Mouse (Mus musculus) T-helper 1 cell (primary cell): ENCODE data around the gene Chst8.

ENCODE experiments used
- in situ Hi-C: fragments of 300-600 bp; cut with MboI, MseI; formaldehyde crosslinking; loops from one replicate; pipeline ENCODE4 v1.15.1; 2025; ENCODE audit warnings: high pct_unique_total_duplicates

Gene Chst8

DNA sequence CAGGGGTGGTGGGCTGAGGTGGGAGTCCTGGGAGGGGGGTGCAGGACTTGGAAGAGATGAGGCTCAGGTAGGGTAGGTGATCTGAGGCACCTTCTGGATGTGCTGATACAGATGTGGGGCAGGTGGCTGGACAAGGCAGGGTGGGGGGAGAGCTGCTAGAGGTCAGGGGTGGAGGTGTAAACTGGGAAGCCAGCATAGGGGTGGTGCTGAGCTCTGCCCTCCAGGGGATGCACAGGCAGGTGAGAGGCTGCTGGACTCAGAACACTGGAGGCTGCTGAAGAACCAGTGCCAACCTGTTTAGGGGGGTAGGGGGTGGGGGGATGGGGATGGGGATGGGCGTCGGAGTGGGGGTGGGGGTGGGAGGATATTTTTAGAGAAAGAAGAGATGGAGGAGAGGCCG, 141.7 kb downstream of the Chst8 start:
- in situ Hi-C loops = loop anchor here (5.0 to 10.0 kb wide), 3 partner anchors 268 to 504 kb away; partner anchors contain the start of gene Gm6096

DNA sequence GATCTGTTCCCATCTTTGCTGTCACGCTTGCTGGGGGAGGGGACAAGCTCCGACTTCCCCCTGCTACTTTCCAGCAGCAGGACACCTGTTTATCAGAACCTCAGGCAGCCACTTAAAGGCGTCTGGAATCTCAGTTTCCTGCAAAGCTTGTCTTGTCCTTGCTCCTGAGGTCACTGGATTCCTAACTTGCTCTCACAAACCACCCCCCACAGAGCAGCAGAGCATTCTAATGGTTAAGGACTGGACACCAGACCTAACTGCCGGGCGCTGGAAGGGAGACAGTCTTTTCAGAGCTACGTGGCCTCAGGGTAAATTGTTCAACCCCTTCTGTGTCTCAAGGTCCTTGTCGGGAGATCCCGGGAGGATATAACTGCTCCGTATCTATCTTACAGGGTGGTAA, 143.2 kb downstream of the Chst8 start:
- in situ Hi-C loops = no loop called here

GRCm38 (mm10) chr7:34667874-34668273, 144.6 kb downstream of the Chst8 start:
- in situ Hi-C loops = no loop called here

- in situ Hi-C loops = no loop called here
Observed at GRCm38 (mm10) chr7:34663145-34663544, 149.4 kb downstream of the Chst8 start.

DNA sequence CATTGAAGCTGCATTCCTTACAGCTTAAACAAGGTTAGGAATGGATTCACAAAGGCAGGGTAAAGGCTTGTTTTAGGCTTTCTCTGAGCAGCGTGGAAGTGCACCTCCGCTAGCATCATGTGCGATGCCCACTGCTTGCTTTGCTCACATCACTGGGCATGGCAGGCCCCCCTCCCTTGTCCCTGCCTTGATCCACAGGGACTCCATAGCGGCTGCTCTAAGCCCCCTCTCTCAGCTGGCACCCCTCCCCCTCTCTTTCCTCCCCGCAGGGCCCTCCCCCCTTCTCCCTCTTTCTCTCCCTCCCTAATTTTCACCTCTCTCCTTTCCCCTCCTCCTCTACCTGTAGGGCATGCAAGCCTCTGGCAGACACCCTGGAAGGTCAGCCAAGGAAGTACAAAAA, 150.3 kb downstream of the Chst8 start:
- in situ Hi-C loops = no loop called here

DNA sequence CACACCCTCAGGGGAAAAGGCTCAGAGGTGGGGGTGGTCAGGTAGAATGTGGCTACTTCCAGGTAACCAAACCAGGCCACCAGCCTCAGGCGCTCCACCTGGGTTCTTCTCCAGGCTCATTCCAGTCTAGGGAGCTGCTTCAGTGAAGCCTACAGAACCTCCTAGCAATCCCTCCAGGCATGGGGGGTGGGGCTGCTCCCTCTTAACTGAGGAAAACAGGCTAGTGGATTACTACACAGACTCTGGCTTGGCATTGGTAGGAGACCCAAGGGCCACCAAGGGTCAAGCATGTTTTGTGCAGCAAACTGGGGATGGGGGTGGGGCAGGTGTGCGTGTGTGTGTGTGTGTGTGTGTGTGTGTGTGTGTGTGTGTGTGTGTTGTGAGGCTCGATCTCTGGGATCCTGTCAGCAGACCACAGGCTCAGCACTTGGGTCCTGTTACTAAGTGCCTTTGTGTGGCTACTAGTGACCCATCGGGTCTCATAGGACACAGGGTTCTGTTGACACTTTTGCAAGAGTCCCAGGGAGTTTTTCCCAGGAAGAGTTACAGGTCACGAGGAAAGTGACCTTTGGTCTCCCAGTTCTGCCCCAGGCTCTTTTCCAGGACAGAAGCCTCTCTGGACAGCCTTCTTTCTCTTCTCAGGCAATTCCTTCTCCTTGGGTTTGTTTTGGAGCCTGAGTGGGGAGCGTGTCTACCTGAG, 153.0 kb downstream of the Chst8 start:
- in situ Hi-C loops = no loop called here

DNA sequence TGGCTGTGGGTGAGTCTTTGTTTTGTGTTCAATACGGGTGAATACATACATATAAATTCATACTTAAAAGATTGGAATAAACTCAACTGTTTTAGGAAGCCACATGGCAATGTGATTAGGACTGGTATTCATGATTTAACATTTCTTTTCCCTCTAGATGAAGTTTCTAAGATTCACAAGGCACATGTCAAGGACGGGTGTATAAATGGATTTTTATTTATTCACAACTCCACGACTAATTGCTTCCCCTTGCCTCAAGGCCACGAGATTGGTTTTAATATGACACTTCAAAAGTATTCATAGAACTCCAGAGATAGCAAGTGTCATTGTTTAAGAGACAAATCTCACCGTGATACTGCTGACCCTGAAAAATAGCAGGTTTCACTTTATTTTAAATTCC, 155.9 kb downstream of the Chst8 start, which contains the start of gene Kctd15:
Gene Kctd15, minus strand, starts transcription at position 101 of the 400 bp plus-strand sequence.
- in situ Hi-C loops = no loop called here

GRCm38 (mm10) chr7:34655086-34655839, 157.2 kb downstream of the Chst8 start:
- in situ Hi-C loops = no loop called here

DNA sequence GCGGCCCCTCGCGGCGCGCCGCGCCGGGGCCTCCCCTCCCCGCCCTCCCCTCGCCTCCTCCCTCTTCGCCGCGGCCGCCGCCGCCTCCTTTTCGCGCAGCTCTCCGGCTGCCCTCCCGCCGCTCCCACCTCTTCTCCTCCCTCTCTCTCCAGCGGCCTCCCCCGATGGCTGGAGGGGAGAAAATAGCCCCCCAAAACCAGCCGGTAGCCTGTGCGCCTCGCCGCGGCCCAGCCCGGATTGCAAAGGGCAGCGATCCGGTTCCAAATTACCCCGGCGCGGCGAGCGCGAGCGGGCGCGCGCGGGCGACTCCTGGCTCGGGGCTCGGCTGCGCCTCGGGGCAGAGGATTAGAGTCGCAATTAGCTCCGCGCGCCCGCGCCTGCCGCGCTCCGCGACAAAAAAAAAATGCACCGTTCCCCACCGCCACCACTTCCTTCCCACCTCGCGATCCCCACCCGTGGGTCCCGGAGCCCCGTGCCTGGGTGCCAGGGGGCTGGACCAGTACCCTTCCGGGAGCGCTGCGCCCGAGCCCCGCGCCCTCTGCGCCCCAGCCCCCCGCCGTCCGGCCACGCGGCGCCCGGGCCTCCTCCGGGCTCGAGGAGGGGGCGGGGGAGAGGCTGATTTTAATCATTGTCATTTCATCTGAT, 157.9 kb downstream of the Chst8 start:
- in situ Hi-C loops = no loop called here

DNA sequence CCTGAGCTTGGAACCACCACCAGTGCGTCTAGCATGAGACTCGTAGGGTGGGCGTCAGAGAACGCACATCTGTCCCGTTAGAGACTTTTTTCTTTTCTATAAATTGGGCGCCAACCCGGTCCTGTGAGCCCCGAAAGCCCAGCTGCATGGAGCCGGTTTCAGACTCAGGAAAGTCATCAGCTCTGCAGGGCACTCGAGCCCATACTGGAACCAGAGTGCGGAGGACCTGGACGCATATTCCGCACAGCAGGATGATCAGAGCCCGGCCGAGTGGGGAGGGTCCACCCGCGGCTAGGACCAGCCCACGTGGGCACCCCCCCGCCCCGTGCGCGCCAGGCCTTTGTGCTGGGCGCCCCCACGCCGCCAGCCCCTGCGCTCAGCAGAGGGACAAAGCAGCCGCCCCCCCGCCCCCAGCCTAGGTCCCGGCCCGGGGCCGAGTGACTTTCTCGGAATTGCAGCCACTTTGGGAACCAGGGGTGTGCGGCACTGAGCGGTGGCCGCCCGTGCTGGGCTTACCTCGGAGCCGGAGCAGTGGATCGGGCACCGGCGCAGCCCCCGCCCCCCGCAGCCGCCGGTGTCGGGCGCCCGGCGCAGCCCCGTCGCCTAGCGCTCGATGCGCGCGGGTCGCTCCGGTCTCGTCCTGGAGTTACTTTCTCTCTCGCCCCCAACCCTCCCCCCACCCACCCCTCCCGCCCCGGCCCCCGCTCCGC, 158.6 kb downstream of the Chst8 start:
- in situ Hi-C loops = no loop called here

DNA sequence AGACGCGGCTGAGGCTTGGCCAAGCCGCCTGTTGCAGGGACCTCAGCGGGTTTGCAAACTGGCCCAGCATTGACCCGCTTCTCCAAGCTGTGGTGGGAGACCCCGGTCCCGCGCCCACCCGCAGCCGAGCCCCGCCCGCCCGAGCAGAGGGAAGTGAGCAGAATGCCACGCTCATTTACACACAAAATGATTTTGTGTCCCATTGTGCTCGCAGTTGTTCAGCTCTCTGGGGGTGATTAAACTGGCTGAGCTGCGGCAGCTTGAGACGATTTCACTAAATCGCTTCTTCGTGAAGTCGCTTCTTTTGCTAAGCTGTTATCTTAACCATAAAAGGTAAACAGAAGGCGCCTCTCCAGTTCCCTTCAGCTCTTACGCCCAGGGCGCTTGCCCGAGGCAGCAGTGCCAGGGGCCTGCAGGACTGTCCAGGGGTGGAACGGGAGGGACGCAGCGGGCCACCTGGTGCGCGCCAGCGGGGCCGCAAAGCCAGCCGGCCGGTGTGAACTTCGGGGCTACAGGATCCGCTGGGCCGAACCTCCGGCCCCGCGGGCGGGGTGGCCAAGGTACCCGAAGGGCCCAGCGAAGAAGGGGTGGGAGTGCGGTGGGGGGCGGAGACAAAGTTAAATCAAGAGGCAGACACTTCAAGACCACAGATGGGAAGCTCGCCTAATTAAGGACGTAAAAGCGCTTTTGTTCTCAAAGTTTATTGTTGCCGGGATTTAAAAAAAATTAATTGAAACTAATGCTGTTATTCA, 159.6 kb downstream of the Chst8 start:
- in situ Hi-C loops = no loop called here

GRCm38 (mm10) chr7:34651381-34651780, 161.1 kb downstream of the Chst8 start:
- in situ Hi-C loops = no loop called here

GRCm38 (mm10) chr7:34647052-34647451, 165.5 kb downstream of the Chst8 start:
- in situ Hi-C loops = no loop called here

GRCm38 (mm10) chr7:34646144-34646795, 166.2 kb downstream of the Chst8 start:
- in situ Hi-C loops = no loop called here

DNA sequence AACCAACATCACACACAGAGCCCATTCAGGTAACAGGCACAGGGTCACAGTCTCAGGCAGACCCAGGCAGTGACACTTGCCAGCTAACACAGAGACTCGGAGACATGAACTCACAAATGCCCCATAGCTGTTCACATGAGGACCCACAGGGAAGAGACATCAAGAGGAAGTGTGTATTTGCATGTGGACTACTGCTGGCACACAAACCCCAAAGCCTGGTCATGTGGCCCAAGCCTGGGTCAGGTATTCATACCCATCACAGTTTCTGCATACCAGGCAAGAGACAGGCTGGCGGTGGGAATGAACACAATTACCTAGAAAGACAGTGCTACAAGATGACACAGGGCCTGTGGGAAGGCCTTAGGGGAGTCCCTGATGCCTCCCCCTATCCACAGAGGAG, 166.9 kb downstream of the Chst8 start:
- in situ Hi-C loops = no loop called here

DNA sequence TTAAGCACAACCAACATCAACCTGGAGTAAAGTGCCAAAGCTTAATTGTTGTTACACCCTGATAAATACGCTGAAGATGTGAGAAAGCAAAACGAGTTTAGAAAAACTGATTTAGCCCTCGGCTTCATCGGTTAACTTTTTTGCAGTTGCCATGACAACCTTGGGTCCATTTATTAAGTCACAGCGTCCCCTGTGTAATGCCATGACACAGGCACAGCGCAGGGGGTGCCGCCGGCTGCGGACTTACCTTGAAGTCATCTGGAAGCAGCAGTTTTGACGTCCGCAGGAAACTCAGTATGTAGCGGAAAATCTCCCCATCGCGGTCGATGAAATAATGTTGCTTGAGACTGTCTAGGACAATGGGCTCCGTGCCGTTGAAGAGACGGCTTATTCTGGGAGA, 167.9 kb downstream of the Chst8 start:
- in situ Hi-C loops = no loop called here

DNA sequence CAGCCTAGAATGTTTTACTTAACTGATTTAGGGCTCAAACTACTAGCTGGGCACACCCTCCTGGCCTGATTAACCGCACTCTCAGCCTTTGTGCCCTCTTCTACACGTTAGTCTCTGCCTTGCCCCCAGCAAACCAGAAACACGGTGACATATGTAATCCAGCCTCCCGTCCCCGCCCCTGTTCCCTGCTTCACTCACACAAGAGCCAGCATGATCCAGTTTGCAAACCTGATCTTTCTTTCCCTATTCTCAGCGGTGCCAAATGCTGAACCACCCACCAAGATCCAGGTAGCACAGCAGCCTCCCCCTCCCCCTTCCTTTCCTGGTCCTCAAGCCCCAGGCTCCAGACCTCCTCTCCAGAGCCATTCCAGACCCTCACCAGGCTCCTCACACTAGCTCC, 169.2 kb downstream of the Chst8 start:
- in situ Hi-C loops = no loop called here

GRCm38 (mm10) chr7:34641968-34642367, 170.5 kb downstream of the Chst8 start:
- in situ Hi-C loops = no loop called here

GRCm38 (mm10) chr7:34639798-34640197, 172.7 kb downstream of the Chst8 start:
- in situ Hi-C loops = no loop called here

DNA sequence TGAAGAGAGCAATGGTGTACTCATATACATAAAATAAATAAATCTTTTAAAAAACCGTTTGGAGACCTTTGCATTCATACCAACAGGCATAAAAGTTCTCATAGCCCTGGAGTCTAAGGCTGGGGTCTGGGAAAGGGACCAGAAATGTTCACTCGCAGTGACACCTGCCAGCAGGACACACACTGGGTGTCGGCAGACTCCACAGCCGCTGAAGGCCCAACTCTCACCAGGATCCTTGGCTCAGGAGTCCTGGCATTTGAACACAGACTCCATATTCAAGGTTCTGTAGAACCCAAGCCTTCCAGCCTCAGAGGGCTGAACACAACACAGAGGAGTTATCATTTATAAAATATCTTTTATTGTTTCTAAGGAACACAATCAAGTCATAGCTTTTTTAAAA, 175.8 kb downstream of the Chst8 start:
- in situ Hi-C loops = no loop called here
